Mouse (Mus musculus): ENCODE results near the gene Mpl. TPM values are rescaled to one million over a fixed set of nuclear protein-coding genes. Genes with fewer than 3 reads are reported as not detected.

Mpl gene
- total and polyA plus RNA-seq, 2 experiments, result not detected

GRCm38 (mm10) chr4:118424541-118425160 lies 32.7 kb downstream of the Mpl start:
- 86% methylated on average over 4 of the region's 4 CpGs for WGBS
- no peak overlapping the region for H3K27ac ChIP-seq (replicated peaks; ENCODE audit: insufficient read depth, low read depth, low read length)
- no peak overlapping the region for H3K9ac ChIP-seq (ENCODE audit: low read depth, low read length)
- H3K79me2 ChIP-seq (ENCODE audit: control insufficient read depth, insufficient read depth, low read length), result no peaks in the 10 kb centered on the region
- peaks cover 10% of the 10 kb centered on the region for H3K4me1 ChIP-seq (ENCODE audit: control insufficient read depth, insufficient read depth, low read length)
- DNase-seq (ENCODE audit: extremely low read depth, low read depth, low spot score), result no peak
- H3K27me3 ChIP-seq (ENCODE audit: control insufficient read depth, insufficient read depth, low read length), result no peaks in the 10 kb centered on the region
- TF ChIP-seq CTCF (IDR thresholded peaks at IDR 0.05; ENCODE audit: low read depth, low read length) (no peak), POLR2A (IDR thresholded peaks at IDR 0.05; ENCODE audit: extremely low read depth, insufficient read depth, low read length) (no peak)
- no peak overlapping the region for H3K4me3 ChIP-seq (ENCODE audit: insufficient read depth, low read depth, low read length)
- peaks cover 12% of the 10 kb centered on the region; the same call in 1 of the 2 replicates for H3K36me3 ChIP-seq (ENCODE audit: control insufficient read depth, insufficient read depth, low read length)

GRCm38 (mm10) chr4:118421384-118421783 lies 35.9 kb downstream of the Mpl start:
- DNase-seq (ENCODE audit: extremely low read depth, low read depth, low spot score), result no peak

GRCm38 (mm10) chr4:118417112-118417797 lies 40.1 kb downstream of the Mpl start:
- no peak for TF ChIP-seq POLR2A (IDR thresholded peaks at IDR 0.05; ENCODE audit: extremely low read depth, insufficient read depth, low read length)
- TF ChIP-seq CTCF (IDR thresholded peaks at IDR 0.05; ENCODE audit: low read depth, low read length), result no peak
- H3K27ac ChIP-seq (replicated peaks; ENCODE audit: insufficient read depth, low read depth, low read length), result no peak overlapping the region
- H3K4me3 ChIP-seq (ENCODE audit: insufficient read depth, low read depth, low read length), result no peak overlapping the region
- no peaks in the 10 kb centered on the region; the same call in 1 of the 2 replicates for H3K79me2 ChIP-seq (ENCODE audit: control insufficient read depth, insufficient read depth, low read length)
- 90% methylated on average over 13 of the region's 13 CpGs for WGBS
- no peak overlapping the region for H3K9ac ChIP-seq (ENCODE audit: low read depth, low read length)
- DNase-seq (ENCODE audit: extremely low read depth, low read depth, low spot score), result no peak
- H3K4me1 ChIP-seq (ENCODE audit: control insufficient read depth, insufficient read depth, low read length), result no peaks in the 10 kb centered on the region
- H3K36me3 ChIP-seq (ENCODE audit: control insufficient read depth, insufficient read depth, low read length), result peaks cover 54% of the 10 kb centered on the region
- H3K27me3 ChIP-seq (ENCODE audit: control insufficient read depth, insufficient read depth, low read length), result no peaks in the 10 kb centered on the region

More at GRCm38 (mm10) chr4:118421384-118421783, 35.9 kb downstream of the Mpl start:
- TF ChIP-seq POLR2A (IDR thresholded peaks at IDR 0.05; ENCODE audit: extremely low read depth, insufficient read depth, low read length) (no peak), CTCF (IDR thresholded peaks at IDR 0.05; ENCODE audit: low read depth, low read length) (no peak)
- H3K4me1 ChIP-seq (ENCODE audit: control insufficient read depth, insufficient read depth, low read length), result no peaks in the 10 kb centered on the region
- no peak overlapping the region for H3K27ac ChIP-seq (replicated peaks; ENCODE audit: insufficient read depth, low read depth, low read length)
- WGBS, result 100% methylated on average over 3 of the region's 3 CpGs
- H3K4me3 ChIP-seq (ENCODE audit: insufficient read depth, low read depth, low read length), result no peak overlapping the region
- no peak overlapping the region for H3K9ac ChIP-seq (ENCODE audit: low read depth, low read length)
- H3K27me3 ChIP-seq (ENCODE audit: control insufficient read depth, insufficient read depth, low read length), result no peaks in the 10 kb centered on the region
- no peaks in the 10 kb centered on the region for H3K79me2 ChIP-seq (ENCODE audit: control insufficient read depth, insufficient read depth, low read length)
- peaks cover 30% of the 10 kb centered on the region; the same call in 1 of the 2 replicates for H3K36me3 ChIP-seq (ENCODE audit: control insufficient read depth, insufficient read depth, low read length)

- no peak for DNase-seq (ENCODE audit: extremely low read depth, low read depth, low spot score)
- Histone ChIP-seq H3K27me3 (ENCODE audit: control insufficient read depth, insufficient read depth, low read length) (no peaks in the 10 kb centered on the region), H3K79me2 (ENCODE audit: control insufficient read depth, insufficient read depth, low read length) (no peaks in the 10 kb centered on the region; the same call in 1 of the 2 replicates), H3K4me3 (ENCODE audit: insufficient read depth, low read depth, low read length) (no peak overlapping the region), H3K4me1 (ENCODE audit: control insufficient read depth, insufficient read depth, low read length) (no peaks in the 10 kb centered on the region), H3K27ac (replicated peaks; ENCODE audit: insufficient read depth, low read depth, low read length) (no peak overlapping the region), H3K36me3 (ENCODE audit: control insufficient read depth, insufficient read depth, low read length) (peaks cover 59% of the 10 kb centered on the region), H3K9ac (ENCODE audit: low read depth, low read length) (no peak overlapping the region)
- TF ChIP-seq CTCF (IDR thresholded peaks at IDR 0.05; ENCODE audit: low read depth, low read length) (no peak), POLR2A (IDR thresholded peaks at IDR 0.05; ENCODE audit: extremely low read depth, insufficient read depth, low read length) (no peak)
- 98% methylated on average over 5 of the region's 5 CpGs for WGBS
Observed at GRCm38 (mm10) chr4:118416329-118416728, 41.0 kb downstream of the Mpl start.

GRCm38 (mm10) chr4:118415779-118416178 lies 41.5 kb downstream of the Mpl start:
- no peak overlapping the region for H3K27ac ChIP-seq (replicated peaks; ENCODE audit: insufficient read depth, low read depth, low read length)
- no peaks in the 10 kb centered on the region; the same call in 1 of the 2 replicates for H3K79me2 ChIP-seq (ENCODE audit: control insufficient read depth, insufficient read depth, low read length)
- peaks cover under 1% of the 10 kb centered on the region; the same call in 1 of the 2 replicates for H3K4me1 ChIP-seq (ENCODE audit: control insufficient read depth, insufficient read depth, low read length)
- peaks cover 57% of the 10 kb centered on the region for H3K36me3 ChIP-seq (ENCODE audit: control insufficient read depth, insufficient read depth, low read length)
- H3K4me3 ChIP-seq (ENCODE audit: insufficient read depth, low read depth, low read length), result no peak overlapping the region
- H3K27me3 ChIP-seq (ENCODE audit: control insufficient read depth, insufficient read depth, low read length), result no peaks in the 10 kb centered on the region
- H3K9ac ChIP-seq (ENCODE audit: low read depth, low read length), result no peak overlapping the region
- 67% methylated on average over 2 of the region's 2 CpGs for WGBS
- TF ChIP-seq CTCF (IDR thresholded peaks at IDR 0.05; ENCODE audit: low read depth, low read length), result no peak
- no peak for TF ChIP-seq POLR2A (IDR thresholded peaks at IDR 0.05; ENCODE audit: extremely low read depth, insufficient read depth, low read length)
- no peak for DNase-seq (ENCODE audit: extremely low read depth, low read depth, low spot score)

GRCm38 (mm10) chr4:118413553-118413952 lies 43.8 kb downstream of the Mpl start:
- Histone ChIP-seq H3K4me1 (ENCODE audit: control insufficient read depth, insufficient read depth, low read length) (peaks cover 10% of the 10 kb centered on the region), H3K36me3 (ENCODE audit: control insufficient read depth, insufficient read depth, low read length) (peaks cover 44% of the 10 kb centered on the region)
- 94% methylated on average over 5 of the region's 5 CpGs for WGBS

More at GRCm38 (mm10) chr4:118413553-118413952, 43.8 kb downstream of the Mpl start:
- Histone ChIP-seq H3K27ac (replicated peaks; ENCODE audit: insufficient read depth, low read depth, low read length) (no peak overlapping the region), H3K9ac (ENCODE audit: low read depth, low read length) (no peak overlapping the region), H3K79me2 (ENCODE audit: control insufficient read depth, insufficient read depth, low read length) (peaks cover 6% of the 10 kb centered on the region; the same call in 1 of the 2 replicates), H3K27me3 (ENCODE audit: control insufficient read depth, insufficient read depth, low read length) (no peaks in the 10 kb centered on the region), H3K4me3 (ENCODE audit: insufficient read depth, low read depth, low read length) (no peak overlapping the region)
- TF ChIP-seq CTCF (IDR thresholded peaks at IDR 0.05; ENCODE audit: low read depth, low read length) (no peak), POLR2A (IDR thresholded peaks at IDR 0.05; ENCODE audit: extremely low read depth, insufficient read depth, low read length) (no peak)
- no peak for DNase-seq (ENCODE audit: extremely low read depth, low read depth, low spot score)
